Mouse (Mus musculus): ENCODE data around the gene Ugp2. TPM values are rescaled to one million over a fixed set of nuclear protein-coding genes. Genes with fewer than 3 reads are reported as not detected.

The Ugp2 gene
- polyA plus RNA-seq, 1 experiment from 2014 or later = 67.8 TPM

MicroRNA genes within 50 kb of the gene (microRNA counts, 519-probe panel; counts per million panel counts)
- microRNA mmu-miR-1933-3p (not detected), microRNA mmu-miR-1933-5p (not detected)

Small RNA genes within 50 kb of the gene (microRNA-seq; reads per million reads assigned to microRNA genes)
- gene Mir1933 = not detected

Other genes starting within 250 kb of the Ugp2 start
- gene Vps54, start 131.9 kb downstream of the Ugp2 start, polyA plus RNA-seq (2014; fragmentation: Nextera tagmentation; extraction: Ambion mirVana) = 13.3 and 14.9 TPM in 2 replicates
- 11.4 and 11.5 TPM in 2 replicates for gene Wdpcp, start 201.0 kb upstream of the Ugp2 start, polyA plus RNA-seq (2014; fragmentation: Nextera tagmentation; extraction: Ambion mirVana)
- 597 and 634 TPM in 2 replicates for gene Mdh1, start 201.2 kb upstream of the Ugp2 start, polyA plus RNA-seq (2014; fragmentation: Nextera tagmentation; extraction: Ambion mirVana)